Mouse (Mus musculus): ENCODE results near the gene Mob4.
A peak's percentile ranks its signal among the peaks of the same experiment; 100 is the strongest.
"Not testable (repeated sequence)": the region's sequence is repeated elsewhere in the genome, so short reads cannot be mapped to it uniquely, and the experiment has no call there.

Mob4 gene

DNA sequence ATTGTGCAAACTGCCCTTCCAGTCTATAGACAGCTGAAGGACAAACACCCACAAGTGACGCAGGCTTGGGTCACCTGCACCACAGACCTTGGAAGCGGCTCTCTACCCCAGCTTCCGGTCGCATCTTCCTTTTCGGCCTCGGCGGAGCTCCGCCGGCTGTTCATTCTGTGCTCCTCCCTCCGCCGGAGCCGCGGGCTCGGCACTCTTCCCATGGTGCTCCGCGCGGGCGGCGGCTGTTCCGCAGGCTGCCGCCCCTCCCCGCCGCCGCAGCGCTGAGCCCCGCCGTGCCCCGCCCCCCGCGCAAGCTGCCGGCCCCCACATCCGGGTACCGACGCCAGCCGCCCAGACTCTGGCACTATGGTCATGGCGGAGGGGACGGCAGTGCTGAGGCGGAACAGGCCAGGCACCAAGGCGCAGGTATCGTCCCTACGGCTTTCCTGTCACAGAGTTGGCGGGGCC is at the start of gene Mob4:
TSS of gene Mob4 (plus strand) at position 289 of the 459 bp plus-strand sequence.
- peak; percentile 85 for DNase-seq (ENCODE audit: low spot score)

DNA sequence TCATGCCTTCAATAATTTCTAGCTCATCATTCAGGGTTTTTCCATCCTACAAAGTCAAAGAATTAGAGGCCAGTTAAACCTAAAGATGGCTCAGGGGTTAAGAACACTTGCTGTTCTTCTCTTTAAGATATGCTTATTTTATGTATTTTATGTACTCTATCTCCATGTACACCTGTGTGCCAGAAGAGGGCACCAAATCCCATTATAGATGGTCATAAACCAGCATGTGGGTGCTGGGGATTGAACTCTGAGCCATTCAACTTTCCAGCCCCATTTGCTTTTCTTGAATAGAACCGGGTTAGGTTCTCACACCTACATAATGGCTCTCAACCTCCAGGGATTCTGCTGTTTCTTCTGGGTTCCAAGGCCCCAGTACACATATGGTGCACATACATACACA is 48.9 kb upstream of the Mob4 start:
- DNase-seq (ENCODE audit: low spot score), result no peak

DNA sequence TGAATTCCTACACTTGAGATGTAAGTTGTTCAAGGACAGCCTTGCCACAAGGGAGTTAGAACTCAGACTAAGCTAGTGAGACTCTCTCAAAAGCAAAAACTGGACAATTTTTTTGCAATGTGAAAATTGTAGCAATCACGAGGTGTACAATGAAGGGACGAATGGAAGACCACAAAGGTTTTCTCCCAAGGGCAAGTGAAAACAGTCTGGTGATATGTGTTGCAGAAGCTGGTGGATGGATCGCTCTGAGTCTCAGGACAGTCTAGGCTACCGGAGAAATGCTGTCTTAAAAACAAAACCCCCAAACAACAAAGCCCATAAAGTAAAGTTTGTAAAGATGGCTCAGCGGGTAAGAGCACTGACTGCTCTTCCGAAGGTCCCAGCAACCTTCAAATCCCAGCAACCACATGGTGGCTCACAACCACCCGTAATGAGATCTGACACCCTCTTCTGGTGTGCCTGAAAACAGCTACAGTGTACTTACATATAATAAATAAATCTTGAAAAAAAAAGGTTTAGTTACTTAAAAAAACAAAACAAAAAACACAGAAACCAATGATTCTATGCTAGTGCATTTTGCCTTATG is 45.2 kb upstream of the Mob4 start:
- DNase-seq (ENCODE audit: low spot score), result no peak

DNA sequence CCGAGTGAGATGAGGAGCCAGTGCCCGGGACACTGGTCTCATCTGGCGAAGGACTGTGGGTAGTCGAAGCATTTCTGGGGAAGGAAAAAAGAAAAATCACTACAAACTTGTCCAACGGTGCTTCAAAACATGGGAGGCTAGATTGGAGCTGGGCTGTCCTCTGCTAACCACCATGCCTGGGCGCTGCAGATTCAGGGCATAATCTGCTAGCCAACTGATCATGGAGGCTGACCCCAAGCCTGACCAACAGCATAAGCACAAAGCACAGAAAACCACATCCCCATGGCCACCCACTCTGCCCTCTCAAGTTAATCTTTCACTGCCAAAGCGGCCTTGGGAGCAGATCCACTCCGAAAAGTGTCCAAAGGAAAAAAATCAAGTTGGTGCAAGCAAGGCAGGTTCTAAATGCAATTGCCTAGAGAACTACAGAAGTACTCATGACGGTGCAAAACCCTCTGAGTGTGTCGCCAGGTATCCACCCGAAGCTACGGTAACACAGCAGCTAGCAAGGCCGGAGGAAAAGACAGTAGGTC is 44.1 kb upstream of the Mob4 start:
- DNase-seq (ENCODE audit: low spot score), result no peak

DNA sequence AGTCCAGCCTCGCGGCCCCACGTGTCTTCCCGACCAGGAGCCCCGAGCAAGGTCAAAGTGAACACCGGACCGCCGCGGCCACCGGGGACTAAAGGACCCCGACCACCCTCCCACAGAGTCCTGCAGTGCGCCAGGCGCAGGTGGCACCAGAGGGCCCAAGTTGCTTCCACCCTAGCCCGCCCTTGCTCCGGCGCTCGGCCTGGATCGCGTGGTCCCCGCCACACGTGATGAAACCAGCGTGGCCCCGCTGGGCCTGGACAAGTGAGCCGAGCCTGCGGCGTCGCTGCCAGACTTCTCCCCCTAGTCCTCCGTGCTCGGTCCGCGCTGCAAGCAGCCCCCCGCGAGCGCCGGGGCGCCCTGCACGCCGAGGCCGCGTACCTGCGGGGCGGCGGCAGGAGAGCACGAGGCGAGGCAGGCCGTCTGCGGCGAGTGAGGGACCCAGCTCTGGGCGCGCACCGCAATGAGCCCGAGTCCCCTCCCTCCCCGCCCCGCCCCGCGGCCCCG is 43.6 kb upstream of the Mob4 start:
- DNase-seq (ENCODE audit: low spot score), result no peak

DNA sequence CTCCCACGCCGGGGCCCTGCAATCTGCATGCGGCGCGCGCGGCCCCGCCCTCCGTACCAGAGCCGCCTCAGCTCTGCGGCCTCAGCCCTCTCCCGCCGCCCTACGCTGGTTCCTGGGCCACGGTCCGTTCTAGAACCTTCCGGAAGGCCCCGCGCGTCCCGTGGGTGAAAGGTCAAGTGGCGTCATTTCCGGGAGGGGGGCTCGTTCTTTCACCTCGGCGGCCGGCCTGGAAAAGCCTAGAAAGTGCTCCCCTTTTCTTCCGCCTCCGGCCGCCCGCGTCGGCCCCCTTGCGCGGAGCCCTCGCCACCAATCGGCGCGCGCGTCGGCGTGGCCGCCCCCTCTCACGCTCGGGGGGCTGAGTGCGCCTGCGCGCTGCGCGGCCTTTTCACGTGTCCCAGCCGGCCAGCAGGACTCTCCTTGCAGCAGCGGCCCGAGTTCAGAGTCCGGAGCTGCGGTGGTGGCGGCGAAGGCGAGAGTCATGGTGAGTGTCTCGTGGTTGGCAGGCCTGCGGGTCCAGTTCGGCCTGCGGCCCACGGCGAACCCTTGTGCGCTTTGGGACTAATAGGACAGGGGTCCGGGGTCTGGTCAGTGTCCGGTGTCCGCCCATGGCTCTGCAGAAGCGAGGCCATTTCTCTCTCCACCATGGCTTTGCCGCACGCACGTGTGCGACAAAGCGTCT is 43.0 kb upstream of the Mob4 start, which contains the start of the genes Hspe1 and Hspd1:
TSS of gene Hspe1 (plus strand) at position 201 of the 679 bp plus-strand sequence.
TSS of gene Hspd1 (minus strand) at position 312 of the 679 bp plus-strand sequence.
- DNase-seq (ENCODE audit: low spot score), result peak; percentile 97

DNA sequence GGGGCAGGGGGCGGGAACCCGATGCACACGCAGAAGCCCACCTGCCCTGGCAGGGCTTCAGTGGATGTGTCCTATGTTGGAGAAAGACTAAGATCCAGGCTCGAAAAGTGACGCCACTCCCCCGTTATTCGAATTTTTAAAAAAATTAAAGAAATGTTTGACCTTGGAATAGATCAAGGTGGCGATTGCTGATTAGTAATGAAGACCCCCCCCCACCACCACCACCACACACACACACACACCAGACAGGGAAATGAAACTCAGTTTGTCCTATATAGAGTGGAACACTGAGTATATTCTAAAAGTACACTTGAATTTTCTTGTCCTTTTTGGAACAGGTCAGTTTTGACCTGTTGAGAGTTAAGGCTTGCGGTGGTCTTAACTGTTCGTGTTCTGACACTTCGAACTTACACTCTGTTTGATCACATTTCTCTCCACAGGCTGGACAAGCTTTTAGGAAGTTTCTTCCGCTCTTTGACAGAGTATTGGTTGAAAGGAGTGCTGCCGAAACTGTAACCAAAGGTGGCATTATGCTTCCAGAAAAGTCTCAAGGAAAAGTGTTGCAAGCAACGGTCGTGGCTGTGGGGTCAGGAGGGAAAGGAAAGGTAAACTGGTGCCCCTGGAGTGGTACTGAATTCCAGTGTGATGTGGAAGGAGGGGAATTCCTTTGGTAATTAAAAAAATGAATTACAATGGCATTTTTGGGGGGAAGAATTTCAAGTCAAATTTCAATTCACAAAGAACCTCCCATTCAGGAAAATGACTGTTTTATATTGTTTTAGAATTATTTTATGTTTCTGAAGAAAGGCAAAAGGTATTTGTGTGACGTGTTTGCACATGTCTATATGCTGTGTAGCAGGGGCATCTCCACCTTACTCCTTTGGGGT is 42.2 kb upstream of the Mob4 start:
- DNase-seq (ENCODE audit: low spot score), result no peak

DNA sequence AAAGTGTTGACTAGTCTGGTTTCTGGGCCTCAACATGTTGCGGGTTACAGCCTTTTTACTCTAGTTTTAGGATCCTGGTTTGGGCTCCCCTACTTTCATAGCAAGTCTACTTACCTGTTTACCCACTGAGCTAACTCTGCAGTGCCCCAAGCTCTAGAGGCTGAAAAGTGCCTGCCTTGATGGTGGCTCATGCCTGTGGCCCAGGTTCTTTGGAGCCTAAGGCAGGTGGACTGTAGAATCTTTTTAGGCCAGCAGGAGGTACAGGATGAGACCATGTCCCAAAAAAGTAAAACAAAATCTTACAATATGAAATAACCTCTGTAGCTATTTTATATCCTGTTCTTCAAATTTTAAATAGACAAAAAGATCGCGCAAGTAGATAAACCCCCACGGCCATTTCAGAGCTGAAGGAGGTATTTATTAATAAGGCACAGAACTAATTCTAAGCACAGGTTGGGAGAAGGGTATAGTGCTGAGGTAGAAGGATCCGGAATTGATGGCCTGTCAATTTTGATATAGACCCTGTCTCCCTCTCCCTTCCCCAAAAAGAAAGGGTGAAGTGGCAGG is 41.5 kb upstream of the Mob4 start:
- DNase-seq (ENCODE audit: low spot score), result no peak

DNA sequence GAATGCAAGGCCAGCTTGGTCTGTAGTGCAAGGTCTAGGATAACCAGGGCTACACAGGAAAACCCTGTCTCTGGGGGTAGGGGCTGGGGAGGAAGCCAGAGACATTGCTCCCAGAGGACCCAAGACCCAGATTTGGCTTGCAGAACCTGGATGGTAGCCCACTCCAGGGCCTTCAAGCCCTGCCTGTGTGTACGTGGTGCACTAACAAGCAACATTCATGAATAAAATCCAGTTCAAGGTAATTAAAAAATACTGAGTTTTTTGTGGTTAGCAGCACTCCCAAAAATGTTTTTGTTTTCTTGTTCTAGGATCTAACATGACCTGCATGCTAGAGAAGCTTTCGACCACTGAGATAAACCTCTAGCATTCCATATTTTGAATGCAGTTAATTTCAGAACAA is 39.0 kb upstream of the Mob4 start:
- DNase-seq (ENCODE audit: low spot score), result no peak

DNA sequence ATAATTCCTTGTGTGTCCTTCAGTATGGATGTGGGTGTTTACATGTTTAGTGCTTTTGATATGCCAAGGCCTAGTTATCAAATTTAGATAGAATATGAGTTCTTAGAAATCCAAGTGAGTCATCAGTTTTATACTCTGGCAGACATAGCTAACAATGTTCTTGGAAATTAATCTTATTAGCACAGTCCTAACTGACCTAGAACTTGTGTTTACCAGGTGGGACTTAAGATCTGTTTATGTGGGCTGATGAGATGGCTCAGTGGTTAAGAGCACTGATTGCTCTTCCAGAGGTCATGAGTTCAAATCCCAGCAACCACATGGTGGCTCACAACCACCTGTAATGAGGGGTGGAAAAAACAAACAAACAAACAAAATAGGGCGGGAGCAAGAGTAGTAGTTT is 38.6 kb upstream of the Mob4 start:
- no peak for DNase-seq (ENCODE audit: low spot score)

DNA sequence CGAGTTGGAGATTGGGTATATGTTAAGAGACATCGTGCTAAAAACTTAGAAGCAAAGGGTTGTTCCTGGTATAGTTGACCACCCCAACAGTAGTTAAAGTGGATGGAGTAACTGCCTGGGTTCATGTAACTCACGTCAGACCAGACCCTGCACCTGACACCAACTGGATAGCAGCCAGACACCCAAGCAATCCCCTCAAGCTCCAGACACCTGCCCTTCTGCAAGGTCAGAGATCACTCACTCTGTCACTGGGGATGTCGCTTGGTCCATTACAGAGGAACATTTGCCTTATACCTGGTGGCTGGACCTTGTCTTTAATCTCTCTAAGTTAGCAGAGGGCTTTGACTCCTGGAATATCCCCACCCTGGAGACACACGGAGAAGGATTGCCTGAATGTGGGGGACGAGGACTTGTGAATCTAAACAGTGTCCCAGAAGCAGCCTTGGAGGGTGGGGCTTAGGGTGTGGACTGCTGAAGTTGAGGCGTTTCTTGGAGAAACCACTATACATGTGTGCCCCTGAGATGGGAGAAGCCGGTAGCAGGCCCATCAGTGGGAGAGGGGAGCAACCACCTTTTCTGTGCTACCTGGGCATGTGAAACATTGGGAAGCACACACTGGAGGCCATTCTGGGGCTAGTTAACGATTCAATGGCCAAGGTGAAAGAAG is 24.0 kb upstream of the Mob4 start:
- no peak for DNase-seq (ENCODE audit: low spot score)

DNA sequence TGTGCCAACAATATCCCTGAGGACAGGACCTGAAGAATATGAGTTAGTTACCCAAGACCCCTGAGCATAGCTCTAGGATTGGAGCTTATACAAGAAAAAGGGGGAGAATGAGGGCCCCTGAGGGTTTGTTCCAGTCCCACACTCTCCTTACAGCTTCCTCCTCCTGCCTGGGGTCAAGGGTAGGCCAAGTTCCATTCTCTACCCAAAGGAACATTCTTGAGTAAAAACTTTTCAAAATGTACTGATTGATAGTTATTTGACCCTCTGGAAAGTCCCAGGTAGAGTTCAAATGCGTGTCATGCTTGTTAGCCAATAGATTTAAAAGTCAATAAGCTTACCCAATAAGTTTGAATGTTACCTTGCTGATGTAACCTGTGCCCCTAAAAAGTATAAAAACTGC is 23.4 kb upstream of the Mob4 start:
- DNase-seq (ENCODE audit: low spot score), result no peak

DNA sequence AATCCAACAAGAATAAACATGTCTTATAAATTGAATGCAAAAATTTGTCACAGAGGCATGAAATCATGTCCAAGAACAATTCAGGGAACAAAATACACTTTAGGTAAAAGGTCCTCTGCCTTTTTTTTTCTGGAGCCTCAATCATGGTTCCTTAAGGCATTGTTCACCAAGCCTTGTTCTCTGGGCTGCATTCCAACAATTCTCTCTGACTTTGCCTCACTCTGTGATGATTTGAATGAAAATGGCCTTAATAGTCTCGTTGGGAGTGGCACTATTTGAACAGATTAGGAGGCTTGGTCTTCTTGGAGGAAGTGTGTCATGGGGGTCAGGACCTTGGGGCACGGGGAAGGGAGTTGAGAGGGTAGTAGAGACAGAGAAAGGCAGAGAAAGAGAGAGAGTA is 22.6 kb upstream of the Mob4 start:
- DNase-seq (ENCODE audit: low spot score), result no peak

DNA sequence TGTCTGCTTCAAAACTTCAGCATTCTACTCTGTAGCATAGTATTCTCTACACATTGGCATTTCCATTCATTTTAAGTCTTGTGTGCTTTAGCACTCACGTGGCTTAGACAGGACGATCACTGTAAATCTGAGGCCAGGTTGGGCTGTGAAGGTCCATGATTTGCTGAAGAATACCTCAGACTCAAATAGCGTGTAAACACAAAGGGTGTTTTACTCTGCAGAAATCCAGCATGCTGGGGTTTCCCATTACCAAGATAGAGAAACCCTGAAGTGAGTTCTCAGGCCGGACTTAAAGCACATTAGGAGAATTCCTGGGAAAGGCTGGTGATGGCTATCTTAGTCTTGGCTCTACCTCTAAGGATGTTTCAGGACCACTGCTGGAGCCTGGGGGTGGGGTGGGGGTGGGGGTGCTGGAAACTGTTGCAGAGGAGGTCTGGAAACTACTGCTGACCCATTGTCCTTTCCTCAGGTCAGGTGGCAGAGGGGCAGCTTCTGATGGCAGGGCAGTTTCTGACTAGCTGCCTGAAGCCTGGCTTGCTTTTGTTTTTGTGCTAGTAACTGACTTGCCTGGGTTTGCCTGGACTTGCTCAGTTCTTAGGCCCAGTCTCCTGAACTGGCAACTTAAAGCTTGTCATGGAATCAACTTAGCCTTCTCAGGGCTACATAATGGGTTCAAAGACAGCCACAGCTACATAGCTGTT is 21.8 kb upstream of the Mob4 start:
- no peak for DNase-seq (ENCODE audit: low spot score)

DNA sequence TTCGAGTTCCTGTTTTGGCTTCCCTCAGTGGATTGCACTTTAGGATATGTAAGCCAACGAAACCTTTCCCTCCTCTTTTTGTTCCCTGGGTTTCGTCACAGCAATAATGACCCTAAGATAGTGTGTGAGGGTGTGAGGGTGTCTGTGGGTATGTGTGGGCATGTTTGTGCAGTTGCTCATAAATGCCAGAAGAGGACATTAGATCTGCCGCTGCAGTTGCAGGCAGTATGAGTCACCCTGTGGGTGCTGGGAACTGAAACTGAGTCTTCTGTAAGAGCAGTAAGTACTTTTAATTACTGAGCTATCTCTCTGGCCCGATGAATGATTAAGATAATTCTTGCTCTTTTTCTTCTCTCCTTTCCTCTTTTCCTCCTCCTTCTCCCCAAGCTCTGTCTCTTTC is 8.0 kb upstream of the Mob4 start:
- DNase-seq (ENCODE audit: low spot score), result no peak

DNA sequence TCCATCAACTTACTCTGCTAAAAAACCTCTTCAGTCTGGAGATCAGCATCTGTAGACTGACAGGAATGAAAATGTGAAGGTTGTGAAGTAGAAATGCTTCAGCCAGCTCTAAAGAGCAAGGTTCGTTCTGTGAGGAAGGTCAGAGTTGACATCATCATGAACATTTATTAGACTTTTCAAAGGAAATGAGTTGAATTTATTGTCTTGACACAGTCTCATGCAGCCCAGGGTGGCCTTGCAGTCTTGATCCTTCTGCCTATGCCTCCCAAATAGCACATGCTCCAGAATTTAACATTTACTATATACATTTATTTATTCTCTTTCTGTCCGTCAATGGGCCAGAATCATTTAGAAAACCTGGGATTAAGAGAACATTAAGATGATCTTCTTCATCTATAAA is 7.5 kb upstream of the Mob4 start:
- no peak for DNase-seq (ENCODE audit: low spot score)

DNA sequence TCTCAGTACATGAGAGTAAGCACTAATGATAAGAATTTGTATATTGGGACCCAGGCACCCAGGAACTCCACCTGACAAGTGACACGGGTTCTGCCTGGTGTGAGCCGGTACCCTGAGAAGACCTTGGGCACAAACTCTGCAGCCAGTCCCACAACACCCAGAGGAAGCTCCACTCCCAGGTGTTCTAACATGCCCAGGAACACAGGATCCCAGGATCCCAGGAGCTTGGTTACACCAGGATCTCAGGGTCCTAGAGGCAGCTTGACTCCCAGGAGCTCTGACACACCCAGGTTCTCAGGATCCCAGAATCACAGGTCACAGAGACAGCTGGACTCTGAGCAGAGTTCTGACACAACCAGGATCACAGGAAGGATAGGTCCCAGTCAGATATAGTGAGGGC is 6.9 kb upstream of the Mob4 start:
- DNase-seq (ENCODE audit: low spot score), result not testable (repeated sequence)

DNA sequence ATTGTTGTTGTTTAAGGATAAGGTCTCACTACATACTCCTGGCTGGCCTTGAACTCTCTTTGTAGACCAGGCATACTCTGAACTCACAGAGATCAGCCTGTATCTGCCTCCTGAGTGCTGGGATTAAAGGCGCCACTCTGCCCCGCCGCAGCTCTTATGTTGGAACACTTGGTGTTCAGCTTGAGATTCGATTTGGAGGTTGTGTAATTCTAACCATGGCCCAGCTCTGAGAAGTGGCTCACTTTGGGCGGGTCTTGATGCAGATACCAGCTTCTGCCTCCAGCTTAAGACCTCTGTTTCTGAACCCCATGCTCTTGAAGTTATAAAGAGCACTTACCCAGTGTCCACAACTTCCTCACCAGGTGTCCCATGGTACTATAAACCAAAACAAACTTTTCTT is 1.3 kb upstream of the Mob4 start:
- DNase-seq (ENCODE audit: low spot score), result no peak

DNA sequence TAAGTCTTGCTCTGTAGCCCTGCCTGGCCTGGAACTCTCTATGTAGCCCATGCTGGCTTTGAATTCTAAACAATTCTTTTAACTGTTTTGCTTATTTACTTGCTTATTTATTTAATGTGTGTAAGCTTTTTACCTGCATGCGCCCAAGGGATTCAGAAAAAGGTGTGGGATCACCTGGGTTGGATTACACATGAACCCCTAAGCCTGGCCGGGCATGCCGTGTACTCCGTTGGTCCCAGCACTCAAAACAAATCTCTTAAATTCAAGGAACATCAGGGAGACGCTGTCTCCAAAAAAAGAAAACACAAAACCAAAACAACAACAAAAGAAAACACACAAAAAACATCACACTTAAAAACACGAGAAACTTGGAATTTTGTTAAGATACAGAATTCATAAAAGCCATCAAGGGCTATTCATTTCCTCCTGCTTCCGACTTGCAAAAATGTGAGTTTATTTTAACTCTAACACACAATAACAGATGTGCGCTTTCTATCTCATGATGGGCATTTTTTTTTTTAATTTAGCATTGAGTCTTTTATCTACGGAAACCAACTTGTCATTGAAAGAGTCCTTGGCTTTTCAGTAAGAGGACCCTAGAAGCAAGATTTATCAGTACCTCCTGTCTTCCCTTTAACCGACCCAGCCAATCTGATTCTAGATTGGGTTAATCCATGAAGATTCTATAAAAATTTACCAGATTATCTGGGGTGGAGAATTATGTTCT is 678 bp upstream of the Mob4 start:
- DNase-seq (ENCODE audit: low spot score), result no peak

DNA sequence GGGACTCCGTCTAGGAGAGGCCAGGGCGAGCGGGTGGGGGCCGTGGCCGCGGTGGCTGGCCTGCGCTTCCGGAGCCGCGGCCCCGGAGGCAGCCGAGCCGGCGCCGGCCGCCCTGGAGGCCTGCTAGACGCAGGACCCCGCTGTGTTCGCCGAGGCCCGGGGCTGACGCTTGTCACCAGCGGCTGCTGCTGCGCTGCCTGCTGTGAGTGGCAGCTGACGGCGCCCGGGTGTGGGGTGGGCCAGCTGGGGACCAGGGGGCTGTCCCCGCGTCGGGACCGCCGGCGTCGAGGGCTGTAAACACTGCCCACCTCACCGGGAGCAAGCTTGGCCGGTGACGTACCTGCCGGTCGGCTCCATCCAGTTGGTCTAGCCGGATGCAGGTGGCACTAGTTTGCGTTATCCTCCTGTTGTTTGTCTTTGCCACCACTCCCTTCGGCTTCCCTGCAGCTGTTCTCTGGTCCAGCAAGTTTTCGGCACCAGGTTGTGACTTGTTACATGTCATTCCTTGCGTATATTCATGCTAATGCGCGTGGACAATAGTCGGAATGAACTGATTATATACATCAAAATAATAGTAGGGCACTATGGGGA is 488 bp downstream of the Mob4 start:
- peak; percentile 11 for DNase-seq (ENCODE audit: low spot score)
